Mouse (Mus musculus) mouse trophoblast stem cell (cell line): ENCODE data around the gene Chst15.

Experiments used
- in situ Hi-C, 2 experiments: fragments of 300-500 bp; cut with MseI, MboI; formaldehyde crosslinking; loops; 2 replicates in 1 of 2; 3 replicates in 1 of 2; pipeline ENCODE4 v1.15.1; 2025

Gene Chst15

DNA sequence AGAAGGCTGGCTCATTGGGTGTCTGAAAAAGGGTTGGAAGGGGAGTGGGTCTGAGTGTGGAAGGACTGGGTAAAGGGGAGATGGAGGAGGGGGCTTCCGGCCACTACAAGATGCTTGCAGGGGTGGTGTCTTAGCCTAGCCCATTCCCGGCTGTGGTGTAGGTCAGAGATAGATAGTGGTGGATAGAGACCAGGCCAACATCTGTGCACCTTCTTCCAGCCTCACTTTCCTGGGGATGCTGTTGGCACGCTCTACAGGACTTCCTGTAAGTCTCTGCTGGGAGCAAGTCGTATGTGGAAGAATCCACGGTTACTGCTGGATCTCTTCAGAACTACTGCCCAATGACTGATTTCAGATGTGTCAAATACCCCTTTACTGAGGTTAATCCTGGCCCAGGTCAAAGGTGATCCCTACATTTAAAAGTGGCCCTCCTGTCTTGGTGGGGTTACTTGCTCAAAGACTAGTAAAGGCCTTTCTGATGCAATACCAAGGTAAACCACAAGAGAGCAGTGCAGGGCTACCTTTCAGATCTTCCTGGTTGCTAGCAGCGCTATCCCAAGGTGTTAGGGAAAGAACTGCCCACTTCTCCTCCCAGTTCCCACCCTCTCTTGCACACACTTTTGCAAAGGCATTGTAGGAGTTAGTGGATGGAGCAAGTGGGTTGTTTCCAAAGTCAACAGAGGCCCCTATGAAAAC lies 90.5 kb downstream of the Chst15 start:
- in situ Hi-C loops: loop anchor here (5.0 kb wide), 2 partner anchors 251 to 326 kb away; no protein-coding TSS in a partner anchor

DNA sequence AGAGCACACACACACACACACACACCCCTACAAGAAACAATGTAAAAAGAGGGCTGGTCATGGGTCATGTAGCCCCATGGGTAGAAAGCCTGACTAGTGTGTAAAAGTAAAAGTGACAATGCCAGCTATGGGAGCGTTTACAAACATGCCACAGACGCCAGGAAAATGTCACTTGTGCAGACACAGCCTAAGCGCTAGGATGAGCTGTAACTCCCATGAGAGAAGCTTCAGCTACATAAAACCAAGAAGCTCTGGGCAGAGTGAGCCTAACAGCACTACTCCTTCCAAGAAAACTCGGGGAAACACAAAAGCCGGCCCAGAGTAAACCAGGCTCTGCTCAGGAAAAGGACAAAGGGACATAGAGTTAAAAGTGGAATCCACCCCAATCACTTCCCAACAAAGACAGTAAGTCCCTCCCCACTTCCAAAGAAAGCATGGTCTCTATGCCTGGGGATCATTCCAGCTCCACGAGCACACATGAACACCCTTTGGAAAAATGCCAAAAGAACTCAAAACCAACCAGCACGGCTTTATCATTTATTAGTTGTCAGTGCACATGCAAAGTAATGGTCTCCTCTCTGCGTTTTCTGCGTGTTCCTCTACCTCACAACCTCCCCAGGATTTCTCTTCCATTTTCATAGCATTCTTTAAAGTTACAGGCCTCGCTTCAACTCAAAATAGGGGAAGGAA lies 93.4 kb downstream of the Chst15 start:
- in situ Hi-C loops: loop anchor here in 1 of 2 experiments (25.0 kb wide), 1 partner anchor 686 kb away; the partner anchor contains the start of genes Hmx2 and Hmx3

DNA sequence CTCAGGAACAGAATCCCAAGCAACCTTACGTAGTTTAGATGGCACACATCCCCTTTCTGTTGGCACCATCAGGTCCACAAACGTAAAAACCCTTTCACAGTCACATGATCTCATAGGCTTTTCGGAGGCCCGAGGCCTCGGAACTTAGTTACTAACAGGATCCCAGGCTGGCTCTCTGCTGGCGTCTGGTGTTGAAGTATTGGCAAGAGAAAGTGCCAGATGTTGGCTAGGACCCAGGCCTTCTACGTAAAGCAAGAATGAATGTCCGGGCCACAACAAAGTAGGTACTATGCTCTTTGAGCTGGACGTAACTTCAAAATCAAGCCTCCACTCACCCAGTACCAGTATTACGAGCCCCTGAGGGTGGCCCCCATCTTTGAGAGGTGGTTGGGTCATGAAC lies 103.0 kb downstream of the Chst15 start:
- in situ Hi-C loops: loop anchor here (5.0 to 25.0 kb wide), 3 partner anchors 312 to 677 kb away; partner anchors contain the start of genes Hmx2 (in 1 of the 2) and Hmx3 (in 1 of the 2)

DNA sequence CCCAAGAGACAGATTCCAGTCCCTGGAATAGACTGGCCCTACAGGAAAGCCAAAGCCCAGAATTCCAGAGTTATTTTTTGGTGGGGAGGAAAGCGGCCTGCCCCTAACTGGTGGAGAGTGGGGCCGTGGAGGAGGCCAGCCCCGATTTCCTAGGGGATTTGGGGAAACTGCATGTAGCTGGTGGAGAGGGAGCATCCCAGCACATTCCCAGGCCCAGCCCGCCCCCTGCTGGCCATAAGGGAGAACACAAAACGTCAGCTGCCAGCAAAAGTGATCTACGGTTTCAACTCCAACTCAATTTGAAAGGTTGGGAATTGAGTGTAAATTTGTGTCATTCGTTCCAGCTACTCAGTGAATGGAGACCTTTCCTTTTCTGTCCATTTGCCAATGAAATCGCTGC lies 103.6 kb downstream of the Chst15 start:
- in situ Hi-C loops: loop anchor here (5.0 to 25.0 kb wide), 3 partner anchors 311 to 676 kb away; partner anchors contain the start of genes Hmx2 (in 1 of the 2) and Hmx3 (in 1 of the 2)

DNA sequence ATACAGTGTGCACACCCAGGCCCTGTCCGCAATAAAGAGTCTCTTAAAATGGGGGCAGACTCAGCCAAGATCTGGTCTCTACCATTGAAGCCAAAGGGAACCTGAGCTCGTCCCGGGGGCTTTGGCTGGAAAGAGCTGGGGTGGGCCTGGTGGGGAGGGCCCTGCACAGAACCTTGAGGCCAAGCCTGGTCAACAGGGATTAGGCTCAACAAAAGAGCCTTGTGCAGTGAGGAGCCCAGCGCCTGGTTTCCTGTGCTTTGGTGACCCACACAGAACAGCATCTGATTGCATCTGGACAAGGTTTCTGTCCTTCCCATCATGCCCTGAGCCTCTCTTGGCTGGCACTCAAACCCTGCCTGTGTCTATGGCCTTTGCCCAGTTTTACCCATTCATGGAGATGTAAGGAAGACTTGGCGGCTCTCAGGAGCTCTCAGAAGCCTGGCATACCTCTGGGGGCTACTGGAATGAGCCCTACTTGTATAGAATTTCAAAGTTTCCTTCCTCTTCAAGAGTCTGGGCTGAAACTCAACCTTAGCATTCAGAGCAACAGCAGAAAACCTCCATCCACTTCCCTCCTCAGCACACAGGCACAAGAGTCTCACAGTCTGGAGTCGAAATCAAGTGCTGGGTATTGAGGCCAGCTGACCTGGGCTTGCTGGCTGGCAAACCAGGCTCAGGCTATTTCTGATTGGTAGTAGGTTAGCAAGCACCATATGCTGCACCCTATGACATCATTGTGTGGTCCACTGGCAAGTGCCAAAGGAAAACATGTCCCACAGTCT lies 104.9 kb downstream of the Chst15 start:
- in situ Hi-C loops: loop anchor here (5.0 to 25.0 kb wide), 3 partner anchors 310 to 675 kb away; partner anchors contain the start of genes Hmx2 (in 1 of the 2) and Hmx3 (in 1 of the 2)

DNA sequence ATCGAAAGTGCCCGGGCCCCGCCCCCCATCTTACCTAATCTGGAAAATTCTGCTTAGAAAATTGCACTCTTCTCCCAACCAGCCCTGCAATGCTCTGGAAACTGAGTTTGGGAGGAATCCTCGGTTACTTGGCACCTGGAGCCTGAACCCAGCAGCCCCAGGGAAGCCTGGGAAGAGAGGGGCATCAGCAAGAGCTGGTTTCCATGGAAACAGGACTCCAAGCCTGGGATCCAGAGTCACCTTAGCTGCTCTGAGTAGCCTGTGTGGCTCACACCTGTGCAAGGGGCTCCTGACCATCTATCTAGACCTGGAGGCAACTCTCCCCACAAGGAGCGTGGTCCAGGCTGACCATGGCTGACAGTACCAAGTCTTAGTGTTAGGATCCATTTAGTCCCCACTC lies 106.4 kb downstream of the Chst15 start:
- in situ Hi-C loops: loop anchor here (5.0 to 25.0 kb wide), 3 partner anchors 308 to 673 kb away; partner anchors contain the start of genes Hmx2 (in 1 of the 2) and Hmx3 (in 1 of the 2)

DNA sequence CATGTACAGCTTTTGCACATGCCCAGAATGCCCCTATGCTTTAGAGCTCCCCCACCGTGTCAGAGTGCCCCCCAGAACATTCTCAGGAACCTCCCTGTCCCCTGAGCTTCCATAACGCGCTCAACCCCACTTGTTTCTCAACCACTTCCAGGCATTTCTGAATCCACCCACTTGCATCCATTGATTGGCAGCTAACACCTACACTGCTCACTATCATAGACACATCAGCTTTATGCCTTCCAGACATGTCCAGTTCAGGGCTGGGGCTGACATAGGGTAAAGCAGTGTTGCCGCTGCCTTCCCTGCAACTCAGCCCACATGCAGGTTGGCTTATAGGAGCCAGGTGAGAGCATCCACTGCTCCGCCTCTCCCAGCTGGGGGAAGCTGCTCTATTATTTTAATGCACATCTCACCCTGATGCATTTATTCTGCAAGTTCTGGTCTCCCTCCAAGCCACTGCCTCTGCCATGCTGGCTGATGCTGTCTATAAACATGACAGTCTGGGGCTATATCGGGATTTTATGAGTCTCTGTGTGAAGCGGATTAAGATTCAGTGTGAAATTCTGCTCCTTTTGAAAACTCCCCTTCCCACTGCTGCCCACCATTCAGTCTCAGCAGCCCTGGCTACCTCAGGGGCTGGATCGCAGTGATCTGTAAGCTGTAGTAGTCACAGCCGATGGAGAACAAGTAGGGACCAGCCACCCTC lies 107.9 kb downstream of the Chst15 start:
- in situ Hi-C loops: loop anchor here in 1 of 2 experiments (25.0 kb wide), 1 partner anchor 672 kb away; the partner anchor contains the start of genes Hmx2 and Hmx3

DNA sequence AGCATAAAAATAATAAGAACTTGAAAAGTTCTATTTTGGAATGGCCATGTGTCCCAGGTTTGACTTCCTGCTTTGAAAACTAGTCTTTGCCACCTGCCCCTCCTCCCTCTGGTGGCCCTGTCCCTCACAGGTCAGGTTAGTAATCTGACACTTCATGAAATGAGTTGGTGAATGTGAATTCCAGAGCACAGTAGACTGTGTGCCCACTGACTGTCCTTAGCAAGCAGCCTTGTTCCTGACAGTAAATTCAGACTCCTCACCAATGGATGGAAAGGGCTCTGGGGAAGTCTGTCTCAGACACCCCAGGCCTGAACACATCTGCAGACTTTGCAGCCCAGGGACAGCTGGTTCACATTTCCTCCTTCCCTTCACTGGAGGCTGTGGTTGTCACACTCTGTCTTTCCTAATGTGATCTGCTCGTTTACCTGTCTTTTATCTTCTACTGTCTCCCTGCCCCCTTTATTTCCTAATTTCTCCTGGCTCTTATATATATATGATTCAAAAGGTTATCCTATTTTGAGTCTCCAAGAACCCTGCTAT lies 112.9 kb downstream of the Chst15 start:
- in situ Hi-C loops: loop anchor here in 1 of 2 experiments (25.0 kb wide), 1 partner anchor 667 kb away; the partner anchor contains the start of genes Hmx2 and Hmx3

DNA sequence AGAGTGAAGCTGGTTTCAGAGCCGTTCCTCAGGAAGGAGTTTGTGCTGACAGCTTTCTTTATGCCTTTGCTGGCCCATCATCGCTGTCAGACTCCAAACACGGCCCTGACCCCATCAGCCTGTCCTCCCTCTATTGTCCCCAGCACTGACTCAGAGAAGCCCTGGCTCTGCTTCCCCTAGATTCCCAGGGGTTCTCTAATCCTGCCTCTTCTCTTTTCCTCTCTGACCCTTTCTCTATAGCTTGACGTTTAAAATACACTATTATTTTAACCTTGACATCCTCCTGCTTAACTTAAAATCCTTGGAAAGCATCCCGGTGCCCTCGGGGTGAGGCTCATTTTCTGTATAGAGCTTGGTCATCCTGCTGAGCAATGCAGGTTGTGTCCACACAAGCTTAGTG lies 117.3 kb downstream of the Chst15 start:
- in situ Hi-C loops: loop anchor here in 1 of 2 experiments (25.0 kb wide), 1 partner anchor 662 kb away; the partner anchor contains the start of genes Hmx2 and Hmx3

DNA sequence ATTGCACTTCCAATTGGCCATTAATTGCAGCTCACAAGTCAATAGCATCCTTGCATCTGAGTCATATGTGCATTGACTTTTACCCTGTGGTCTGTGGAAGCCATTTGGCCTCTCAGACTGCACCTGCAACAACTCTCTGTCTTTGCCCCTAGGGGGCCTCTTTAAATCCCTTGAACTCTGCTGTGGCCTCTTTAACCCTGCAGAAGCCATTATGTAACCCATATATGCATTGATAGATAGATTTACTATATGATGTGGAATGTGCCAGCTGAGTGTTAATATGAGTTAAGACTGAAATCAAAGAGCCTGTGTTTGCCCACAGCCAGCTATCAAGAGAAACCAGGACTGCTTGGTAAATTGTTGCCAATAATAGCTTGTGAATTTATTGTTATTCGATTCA lies 118.2 kb downstream of the Chst15 start:
- in situ Hi-C loops: no loop called here

DNA sequence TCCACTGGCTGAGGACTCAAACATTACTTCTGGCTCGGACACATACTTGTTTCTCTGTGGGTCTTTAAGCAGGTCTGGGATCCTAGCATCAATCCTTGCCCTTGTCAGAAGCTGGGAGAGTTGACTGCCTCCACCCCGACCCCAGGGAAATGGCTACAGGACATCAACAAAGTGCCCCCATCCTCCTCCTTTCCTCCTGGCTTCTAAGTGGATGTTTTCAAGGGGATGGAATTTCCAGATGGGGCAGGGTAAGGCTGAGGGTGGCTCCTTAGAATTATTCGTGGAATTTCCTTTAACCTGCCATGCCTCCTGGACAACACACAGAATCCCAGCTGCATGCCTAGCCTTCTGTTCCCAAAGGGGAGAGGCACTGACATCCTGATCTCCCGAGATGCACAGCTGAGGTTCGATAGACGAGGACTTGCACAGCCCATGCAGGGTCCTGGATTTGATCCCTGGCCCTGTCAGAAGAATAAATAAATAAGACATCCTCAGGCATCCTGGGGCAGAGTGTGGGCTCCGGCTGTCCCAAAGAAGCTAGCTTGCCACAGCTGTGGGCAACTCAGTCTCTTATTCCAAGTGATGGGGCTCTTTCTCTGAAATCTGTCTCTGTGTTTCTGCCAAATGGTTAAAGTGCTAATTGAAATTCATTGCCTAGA lies 119.1 kb downstream of the Chst15 start:
- in situ Hi-C loops: no loop called here

DNA sequence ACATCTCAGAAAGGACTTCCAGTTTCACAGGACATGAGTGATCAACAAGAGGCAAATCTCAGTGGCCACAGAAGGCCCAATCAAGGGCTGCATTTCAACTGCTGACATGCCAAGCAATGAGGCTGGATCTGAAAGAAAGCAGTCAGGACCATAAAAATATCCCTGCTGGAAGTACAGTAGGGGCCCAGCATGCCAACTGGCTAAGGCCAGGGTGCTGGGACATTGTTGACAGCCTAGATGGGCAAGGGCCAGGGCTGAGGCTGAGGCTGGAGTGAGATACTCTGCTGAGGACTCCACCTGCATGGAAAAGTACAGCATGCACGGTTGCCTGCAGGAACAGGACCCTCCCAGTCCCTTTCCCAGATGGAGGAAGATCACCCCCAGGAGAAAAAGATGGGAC lies 120.4 kb downstream of the Chst15 start:
- in situ Hi-C loops: no loop called here

DNA sequence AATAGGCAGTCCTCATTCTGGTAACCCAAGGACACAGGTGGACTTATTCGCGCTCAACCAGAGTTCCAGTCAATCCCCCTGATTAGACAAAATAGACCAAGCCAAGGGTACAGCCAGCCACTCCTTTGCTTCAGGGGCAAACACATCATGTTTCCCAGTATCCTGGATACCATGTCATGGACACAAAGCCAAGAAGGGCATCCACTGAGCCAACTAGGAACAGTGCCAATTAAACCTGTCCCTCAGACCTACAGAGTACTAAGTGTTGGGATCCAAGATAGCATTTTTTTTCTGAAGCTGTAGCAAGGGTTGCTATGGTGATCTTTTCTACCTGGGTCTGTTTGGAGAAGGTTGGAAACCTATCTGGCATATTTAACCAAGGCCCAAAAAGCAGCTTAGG lies 123.4 kb downstream of the Chst15 start:
- in situ Hi-C loops: no loop called here

DNA sequence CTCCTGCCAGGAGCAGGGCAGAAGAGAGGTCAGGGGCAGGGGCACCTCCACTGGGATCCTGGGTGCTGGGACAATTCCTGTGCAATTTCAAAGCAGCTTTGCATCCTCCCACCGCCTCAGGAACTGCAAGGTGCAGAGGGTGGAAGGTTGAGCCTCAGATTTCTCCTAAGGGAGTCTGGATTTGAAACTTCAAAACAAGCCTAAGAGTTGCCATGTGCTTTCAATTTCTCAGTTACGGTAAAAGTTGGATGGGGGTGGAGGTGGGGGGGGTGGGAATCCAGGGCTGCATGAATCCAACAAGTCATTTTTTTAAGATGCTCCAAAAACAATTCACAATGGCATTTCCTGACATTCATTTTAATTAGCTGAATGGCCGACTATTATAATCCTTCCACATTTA lies 129.6 kb downstream of the Chst15 start:
- in situ Hi-C loops: no loop called here
